Mouse (Mus musculus): ENCODE results near the gene Ift80.
"Not testable (repeated sequence)": the region's sequence is repeated elsewhere in the genome, so short reads cannot be mapped to it uniquely, and the experiment has no call there.

Ift80 gene

GRCm38 (mm10) chr3:69004437-69005337, at the start of gene Ift80, which contains the start of gene Smc4:
Ift80 (minus strand) TSS chr3:69004570.
Smc4 (plus strand) TSS chr3:69004738.
- DNase-seq = peak; percentile 97

GRCm38 (mm10) chr3:69051894-69052293, 47.5 kb upstream of the Ift80 start:
- DNase-seq = no peak

- DNase-seq = no peak
Observed at GRCm38 (mm10) chr3:69049011-69049410, 44.6 kb upstream of the Ift80 start.

GRCm38 (mm10) chr3:69047684-69048083, 43.3 kb upstream of the Ift80 start:
- DNase-seq = no peak

GRCm38 (mm10) chr3:69046509-69046908, 42.1 kb upstream of the Ift80 start:
- DNase-seq = peak; percentile 45

GRCm38 (mm10) chr3:69045750-69046149, 41.4 kb upstream of the Ift80 start:
- DNase-seq = no peak

- no peak for DNase-seq
Observed at GRCm38 (mm10) chr3:69045400-69045703, 41.0 kb upstream of the Ift80 start.

- DNase-seq = peak; percentile 94
Observed at GRCm38 (mm10) chr3:69044645-69045399, 40.5 kb upstream of the Ift80 start, which contains the start of gene Trim59. Trim59 (minus strand) TSS chr3:69044755.

GRCm38 (mm10) chr3:69044167-69044591, 39.8 kb upstream of the Ift80 start:
- peak; percentile 21 for DNase-seq

GRCm38 (mm10) chr3:69041298-69041697, 36.9 kb upstream of the Ift80 start:
- DNase-seq = peak; percentile 21

- DNase-seq = no peak
Observed at GRCm38 (mm10) chr3:69040105-69040504, 35.7 kb upstream of the Ift80 start.

GRCm38 (mm10) chr3:69026133-69026783, 21.9 kb upstream of the Ift80 start:
- peak; percentile 30 for DNase-seq

- no peak for DNase-seq
Observed at GRCm38 (mm10) chr3:69020764-69021163, 16.4 kb upstream of the Ift80 start.

- peak; percentile 27 for DNase-seq
Observed at GRCm38 (mm10) chr3:69020285-69020684, 15.9 kb upstream of the Ift80 start.

GRCm38 (mm10) chr3:69018635-69019034, 14.3 kb upstream of the Ift80 start:
- DNase-seq = not testable (repeated sequence)

- DNase-seq = peak; percentile 30
Observed at GRCm38 (mm10) chr3:69017181-69017580, 12.8 kb upstream of the Ift80 start.

GRCm38 (mm10) chr3:69008873-69009272, 4.5 kb upstream of the Ift80 start:
- no peak for DNase-seq

- DNase-seq = peak; percentile 20
Observed at GRCm38 (mm10) chr3:69006246-69006760, 1.9 kb upstream of the Ift80 start.

GRCm38 (mm10) chr3:69005338-69006245, 1.2 kb upstream of the Ift80 start:
- DNase-seq = peak; percentile 51

- DNase-seq = no peak
Observed at GRCm38 (mm10) chr3:69004055-69004436, 324 bp downstream of the Ift80 start.

- no peak for DNase-seq
Observed at GRCm38 (mm10) chr3:69002781-69003180, 1.6 kb downstream of the Ift80 start.

- DNase-seq = no peak
Observed at GRCm38 (mm10) chr3:68986550-68986949, 17.8 kb downstream of the Ift80 start.

All from lung, postnatal 36 days (tissue).